In genomic region chr10:38848884-38849499, GRCm38 (mm10) we compare ENCODE assay signal across 9 mouse cellular contexts. TPM values are rescaled to one million over a fixed set of nuclear protein-coding genes. Genes with fewer than 3 reads are reported as not detected.
DNase-seq lines count a peak whose midpoint lies in the region; ATAC-seq and TF ChIP-seq lines count a peak whose summit lies in the region.
"Had no signal": no experiment of that assay in that cellular context is flagged by ENCODE, and none has a peak within 500 bp of the region (broad histone marks: within the 10 kb centered on the region; RNA-seq: fewer than 3 reads in every experiment).

No protein-coding gene starts in this region.

- peaks cover 14% of the 10 kb centered on the region for H3K9me3 ChIP-seq in ES-Bruce4 (replicated peaks; ENCODE audit: control insufficient read depth, insufficient read depth, low read length, poor library complexity, severe bottlenecking)
- H3K9me3 ChIP-seq: liver, embryonic 15.5 days had no signal

- peak; percentile 72 for ATAC-seq in megakaryocyte progenitor cell, adult 5-6 weeks (replicated peaks; ENCODE audit: poor library complexity)
- ATAC-seq in erythroblast, adult 5-6 weeks (replicated peaks; ENCODE audit: low FRiP score, poor library complexity, severe bottlenecking), result no peak

- no peak overlapping the region for H3K9ac ChIP-seq in ES-Bruce4 (ENCODE audit: low read depth, poor library complexity, severe bottlenecking)
- H3K9ac ChIP-seq: liver, embryonic 15.5 days had no signal

- H3K4me3 ChIP-seq in ES-Bruce4 (ENCODE audit: low read depth, low read length), result no peak overlapping the region
- H3K4me3 ChIP-seq: liver, embryonic 15.5 days had no signal

- DNase-seq in adrenal gland, postnatal 10 days, result peak; percentile 82
- peak; percentile 78 for DNase-seq in embryo, embryonic 9.5 days (ENCODE audit: extremely low spot score)
- peak; percentile 63 for DNase-seq in heart, adult 8-10 months (ENCODE audit: low spot score)
- DNase-seq in layer of hippocampus, postnatal 14 days (ENCODE audit: low spot score in 2 of 2), result peak; percentile 66 to 76
- DNase-seq in skeletal muscle tissue, adult 2 months (ENCODE audit: low read depth, low spot score), result peak; percentile 36

- no peaks in the 10 kb centered on the region for H3K36me3 ChIP-seq in ES-Bruce4 (ENCODE audit: control insufficient read depth, insufficient read depth, low read length, poor library complexity, severe bottlenecking)
- H3K36me3 ChIP-seq: liver, embryonic 15.5 days had no signal

- no peak overlapping the region for H3K27ac ChIP-seq in ES-Bruce4 (ENCODE audit: insufficient read depth, low read length)
- H3K27ac ChIP-seq: liver, embryonic 15.5 days had no signal

- peak; percentile 88 for TF ChIP-seq CTCF in ES-Bruce4 (IDR thresholded peaks at IDR 0.05; ENCODE audit: low read depth, low read length)

- TF ChIP-seq EP300 in ES-Bruce4 (IDR thresholded peaks at IDR 0.05; ENCODE audit: insufficient read depth, low read depth, low read length), result no peak

- TF ChIP-seq POLR2A in ES-Bruce4 (IDR thresholded peaks at IDR 0.05; ENCODE audit: insufficient read depth, low read length), result no peak

- H3K27me3 ChIP-seq in ES-Bruce4 (ENCODE audit: control insufficient read depth, insufficient read depth, low read length, poor library complexity, severe bottlenecking), result no peaks in the 10 kb centered on the region
- H3K27me3 ChIP-seq: liver, embryonic 15.5 days had no signal

- no peaks in the 10 kb centered on the region for H3K4me1 ChIP-seq in ES-Bruce4 (ENCODE audit: control insufficient read depth, insufficient read depth, low read length)
- H3K4me1 ChIP-seq: liver, embryonic 15.5 days had no signal

RNA-seq across cellular contexts. Expression of gene Rfpl4b, which starts 27.4 kb away (rescaled TPM):
- polyA plus RNA-seq in ES-Bruce4 (2011; ENCODE audit: insufficient read depth, insufficient read length, low read depth, missing spikeins), result not detected in 2 replicates
- not detected for total RNA-seq in adrenal gland, postnatal 10 days (2021)
- not detected for total RNA-seq in heart, adult 8-10 months (2022)
- not detected for total RNA-seq in layer of hippocampus, postnatal 14 days (2021)
- not detected in 2 replicates for total RNA-seq in megakaryocyte progenitor cell, adult 5-6 weeks (2015)
- total RNA-seq in megakaryocyte progenitor cell, adult 5-6 weeks (2017), result not detected in 2 replicates
- not detected in 2 replicates for total RNA-seq in erythroblast, adult 5-6 weeks (2015; ENCODE audit: low replicate concordance)
- not detected in 2 replicates for total RNA-seq in erythroblast, adult 5-6 weeks (2017; ENCODE audit: low replicate concordance)
- polyA plus RNA-seq: liver, embryonic 15.5 days had no signal
